Mouse (Mus musculus) embryonic facial prominence, embryonic 15.5 days (tissue): ENCODE data around the gene Olfr93. TPM values are rescaled to one million over a fixed set of nuclear protein-coding genes. Genes with fewer than 3 reads are reported as not detected.

Experiments used
- ATAC-seq: fragments of 200-750 bp; cut with Nextera tagmentation; 2 replicates; pipeline ENCODE4 v1.8.0; 2017; ENCODE audit warnings: low read depth, moderate TSS enrichment; ENCODE audit not compliant: insufficient number of reproducible peaks, low FRiP score, low TSS enrichment
- H3K27ac ChIP-seq: fragments of 300-500 bp; sonication (generic); replicated peaks from 2 replicates; pipeline ENCODE4 v1.5.1; 2015; ENCODE audit warnings: mild to moderate bottlenecking, inconsistent platforms
- H3K27me3 ChIP-seq: fragments of 300-500 bp; sonication (generic); 2 replicates; pipeline ENCODE4 v1.6.1; 2015; ENCODE audit warnings: inconsistent platforms
- H3K36me3 ChIP-seq: fragments of 300-500 bp; sonication (generic); 2 replicates; pipeline ENCODE4 v1.6.1; 2015; ENCODE audit warnings: mild to moderate bottlenecking, inconsistent platforms
- H3K4me1 ChIP-seq: fragments of 300-500 bp; sonication (generic); 2 replicates; pipeline ENCODE4 v1.6.1; 2015; ENCODE audit warnings: inconsistent platforms
- H3K4me2 ChIP-seq: fragments of 300-500 bp; sonication (generic); replicated peaks from 2 replicates; pipeline ENCODE4 v1.6.1; 2015; ENCODE audit warnings: mild to moderate bottlenecking, inconsistent platforms
- H3K4me3 ChIP-seq: fragments of 300-500 bp; sonication (generic); replicated peaks from 2 replicates; pipeline ENCODE4 v1.5.1; 2015; ENCODE audit warnings: mild to moderate bottlenecking, inconsistent platforms
- H3K9ac ChIP-seq: fragments of 300-500 bp; sonication (generic); 2 replicates; pipeline ENCODE4 v1.6.1; 2015; ENCODE audit warnings: inconsistent platforms
- H3K9me3 ChIP-seq: fragments of 300-500 bp; sonication (generic); replicated peaks from 2 replicates; pipeline ENCODE4 v1.6.1; 2016; ENCODE audit warnings: inconsistent platforms
- WGBS: fragments of 180-500 bp; shearing (Covaris S2); methylation state at CpG from one replicate; pipeline ENCODE4 v1.1.7; 2015; 5-methylcytosine and 5-hydroxymethylcytosine counted together
- polyA plus RNA-seq: library from polyadenylated mRNA; unstranded; fragments of >200 nt; fragmentation: Nextera tagmentation; extraction: Ambion mirVana; gene quantifications from 2 replicates; pipeline ENCODE4 v1.2.1, GENCODE M21; 2015

Olfr93 gene
- polyA plus RNA-seq, 1 experiment from 2014 or later = 0.05 TPM

DNA sequence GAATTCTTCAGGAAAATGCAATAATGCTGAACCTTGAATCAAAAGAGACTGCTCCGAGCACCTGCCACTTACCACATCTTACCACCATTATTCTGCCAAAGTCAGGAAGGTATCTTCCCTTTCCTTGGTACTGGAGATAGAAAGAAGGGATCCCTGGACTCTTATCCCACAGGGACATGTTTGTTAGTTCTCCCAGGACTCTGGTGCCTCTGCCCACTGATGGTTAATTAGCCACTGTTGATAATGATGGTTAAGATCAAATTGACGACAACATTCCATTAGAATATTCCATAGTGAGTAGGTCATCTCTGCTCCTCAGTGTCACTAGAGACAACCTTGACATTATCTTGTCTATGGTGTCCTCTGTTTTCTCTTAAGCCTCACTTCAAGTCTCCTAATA, 41.3 kb downstream of the Olfr93 start, which contains the start of gene Olfr92:
Gene Olfr92, minus strand, starts transcription at position 101 of the 400 bp plus-strand sequence.
- Histone ChIP-seq H3K4me3 (no peak within 1 kb of the TSS), H3K27me3 (no peaks in the 10 kb centered on the region), H3K9me3 (no peaks in the 10 kb centered on the region), H3K36me3 (no peaks in the 10 kb centered on the region), H3K27ac (no peak within 1 kb of the TSS), H3K4me2 (no peak within 1 kb of the TSS), H3K9ac (no peak within 1 kb of the TSS), H3K4me1 (no peaks in the 10 kb centered on the region)
- no peak for ATAC-seq
- 82% methylated on average over 2 of the region's 2 CpGs for WGBS

DNA sequence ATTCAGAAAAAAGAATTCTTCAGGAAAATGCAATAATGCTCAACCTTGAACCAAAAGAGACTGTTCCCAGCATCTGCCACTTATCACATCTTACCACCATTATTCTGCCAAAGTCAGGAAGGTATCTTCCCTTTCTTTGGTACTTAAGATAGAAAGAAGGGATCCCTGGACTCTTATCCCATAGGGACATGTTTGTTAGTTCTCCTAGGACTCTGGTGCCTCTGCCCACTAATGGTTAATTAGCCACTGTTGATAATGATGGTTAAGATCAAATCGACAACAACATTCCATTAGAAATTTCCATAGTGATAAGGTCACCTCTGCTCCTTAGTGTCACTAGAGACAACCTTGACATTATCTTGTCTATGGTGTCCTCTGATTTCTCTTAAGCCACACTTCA, 63.1 kb downstream of the Olfr93 start, which contains the start of gene Olfr91:
Gene Olfr91, minus strand, starts transcription at position 101 of the 400 bp plus-strand sequence.
- Histone ChIP-seq H3K4me3 (no peak within 1 kb of the TSS), H3K27me3 (no peaks in the 10 kb centered on the region), H3K9ac (no peak within 1 kb of the TSS), H3K36me3 (no peaks in the 10 kb centered on the region), H3K4me1 (no peaks in the 10 kb centered on the region), H3K4me2 (no peak within 1 kb of the TSS), H3K9me3 (no peaks in the 10 kb centered on the region), H3K27ac (no peak within 1 kb of the TSS)
- no peak for ATAC-seq
- WGBS = 90% methylated on average over 1 of the region's 1 CpGs

DNA sequence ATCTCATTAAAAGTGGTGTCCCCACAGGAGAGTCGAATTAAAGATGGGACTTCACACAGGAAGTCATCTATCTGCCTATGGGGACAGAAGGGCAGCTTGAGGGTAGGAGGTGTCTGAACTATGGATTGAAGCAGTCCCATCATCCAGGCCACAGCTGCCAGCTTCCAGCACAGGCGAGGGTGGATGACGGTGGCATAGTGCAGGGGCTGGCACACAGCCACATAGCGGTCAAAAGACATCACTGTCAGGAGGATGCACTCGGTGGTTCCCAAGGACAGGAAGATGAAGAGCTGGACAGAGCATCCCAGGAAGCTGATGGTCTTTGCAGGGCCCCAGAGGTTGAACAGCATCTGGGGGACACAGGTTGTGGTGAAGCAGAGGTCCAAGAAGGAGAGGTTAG, 68.0 kb downstream of the Olfr93 start:
- 80% methylated on average over 5 of the region's 5 CpGs for WGBS
- H3K27ac ChIP-seq = no peak overlapping the region
- no peaks in the 10 kb centered on the region for H3K27me3 ChIP-seq
- H3K36me3 ChIP-seq = no peaks in the 10 kb centered on the region
- no peaks in the 10 kb centered on the region for H3K9me3 ChIP-seq
- ATAC-seq = no peak
- no peak overlapping the region for H3K4me2 ChIP-seq
- H3K9ac ChIP-seq = no peak overlapping the region
- no peaks in the 10 kb centered on the region for H3K4me1 ChIP-seq
- H3K4me3 ChIP-seq = no peak overlapping the region

DNA sequence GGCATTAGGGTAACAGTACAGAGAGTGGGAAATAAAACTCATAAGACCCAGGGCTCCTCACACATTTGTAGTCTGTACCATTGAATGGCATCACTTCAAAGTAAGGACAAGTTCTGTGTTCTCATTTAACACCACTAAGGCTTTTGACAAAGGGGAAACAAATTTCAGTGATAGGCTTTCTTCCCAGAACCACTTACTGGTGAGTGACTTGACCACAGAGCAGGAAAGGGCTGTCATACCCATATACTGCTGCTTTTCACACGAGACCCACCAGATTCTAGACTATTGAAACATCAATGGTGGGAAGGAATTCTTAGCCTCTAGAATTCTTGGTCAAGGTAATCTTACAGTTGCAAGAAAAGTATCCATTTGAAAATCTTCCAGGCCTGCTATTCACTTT, 69.1 kb downstream of the Olfr93 start:
- H3K4me2 ChIP-seq = no peak overlapping the region
- WGBS = 60% methylated on average over 1 of the region's 1 CpGs
- H3K27me3 ChIP-seq = no peaks in the 10 kb centered on the region
- ATAC-seq = no peak
- H3K4me1 ChIP-seq = no peaks in the 10 kb centered on the region
- H3K9ac ChIP-seq = no peak overlapping the region
- H3K36me3 ChIP-seq = no peaks in the 10 kb centered on the region
- no peak overlapping the region for H3K4me3 ChIP-seq
- no peaks in the 10 kb centered on the region for H3K9me3 ChIP-seq
- no peak overlapping the region for H3K27ac ChIP-seq

Other genes with a start within 250 kb of the Olfr93 start
- gene Rnf39, start 218.6 kb downstream of the Olfr93 start, polyA plus RNA-seq = 7.5 and 9.4 TPM in 2 replicates
- gene Ppp1r11, start 209.8 kb downstream of the Olfr93 start, polyA plus RNA-seq = 106 and 111 TPM in 2 replicates
- gene Znrd1, start 202.9 kb downstream of the Olfr93 start, polyA plus RNA-seq = 94.7 and 98.6 TPM in 2 replicates
- 5.7 and 5.9 TPM in 2 replicates for gene Znrd1as, start 202.9 kb downstream of the Olfr93 start, polyA plus RNA-seq
- gene 2410137M14Rik, start 180.3 kb downstream of the Olfr93 start, polyA plus RNA-seq = not detected in 2 replicates
- 0.67 and 0.95 TPM in 2 replicates for gene H2-M5, start 172.0 kb downstream of the Olfr93 start, polyA plus RNA-seq
- gene Zfp57, start 160.3 kb downstream of the Olfr93 start, polyA plus RNA-seq = 52.2 and 62.2 TPM in 2 replicates
- 0.09 TPM in 1 of 2 replicates, not detected in the other for gene Mog, start 138.1 kb downstream of the Olfr93 start, polyA plus RNA-seq
- gene Gabbr1, start 115.5 kb downstream of the Olfr93 start, polyA plus RNA-seq = 11.5 and 15.0 TPM in 2 replicates
- gene Olfr90, start 73.0 kb downstream of the Olfr93 start, polyA plus RNA-seq = 0.07 TPM in 1 of 2 replicates, not detected in the other
- not detected in 2 replicates for gene Olfr91, start 63.2 kb downstream of the Olfr93 start, polyA plus RNA-seq
- gene Olfr92, start 41.4 kb downstream of the Olfr93 start, polyA plus RNA-seq = not detected in 2 replicates
- 0.18 TPM in 1 of 2 replicates, not detected in the other for gene Ubd, start 32.4 kb upstream of the Olfr93 start, polyA plus RNA-seq
- gene Olfr94, start 39.5 kb upstream of the Olfr93 start, polyA plus RNA-seq = 0.12 TPM in 1 of 2 replicates, not detected in the other
- not detected in 2 replicates for gene Olfr95, start 51.6 kb upstream of the Olfr93 start, polyA plus RNA-seq
- gene Olfr96, start 58.7 kb upstream of the Olfr93 start, polyA plus RNA-seq = 0.14 and 0.31 TPM in 2 replicates
- not detected in 2 replicates for gene Olfr97, start 75.8 kb upstream of the Olfr93 start, polyA plus RNA-seq
- gene Olfr98, start 102.3 kb upstream of the Olfr93 start, polyA plus RNA-seq = not detected in 2 replicates
- gene H2-M3, start 108.7 kb upstream of the Olfr93 start, polyA plus RNA-seq = 1.7 and 2.6 TPM in 2 replicates
- gene Olfr99, start 122.0 kb upstream of the Olfr93 start, polyA plus RNA-seq = 0.16 TPM in 1 of 2 replicates, not detected in the other
- gene Olfr101, start 142.8 kb upstream of the Olfr93 start, polyA plus RNA-seq = 0.17 TPM in 1 of 2 replicates, not detected in the other
- gene Olfr102, start 155.6 kb upstream of the Olfr93 start, polyA plus RNA-seq = 0.15 and 0.21 TPM in 2 replicates
- gene Olfr103, start 178.2 kb upstream of the Olfr93 start, polyA plus RNA-seq = 0.11 TPM in 1 of 2 replicates, not detected in the other
- gene Olfr104-ps, start 198.1 kb upstream of the Olfr93 start, polyA plus RNA-seq = 0.05 TPM in 1 of 2 replicates, not detected in the other
- not detected in 2 replicates for gene Olfr105-ps, start 217.5 kb upstream of the Olfr93 start, polyA plus RNA-seq
- 0.12 TPM in 1 of 2 replicates, not detected in the other for gene Olfr106-ps, start 228.9 kb upstream of the Olfr93 start, polyA plus RNA-seq
- gene Olfr107, start 237.7 kb upstream of the Olfr93 start, polyA plus RNA-seq = 0.07 and 0.17 TPM in 2 replicates